Mouse (Mus musculus) ES-Bruce4 (cell line): Measurements from ENCODE around the gene Usp4. TPM values are rescaled to one million over a fixed set of nuclear protein-coding genes. Genes with fewer than 3 reads are reported as not detected.
A peak's percentile ranks its signal among the peaks of the same experiment; 100 is the strongest.

ENCODE experiments used
- H3K27ac ChIP-seq: 2 replicates; pipeline ENCODE4 v1.5.1; 2012; ENCODE audit warnings: low read length, inconsistent platforms; ENCODE audit not compliant: insufficient read depth
- H3K27me3 ChIP-seq: 2 replicates; pipeline ENCODE4 v1.6.1; 2012; ENCODE audit warnings: mild to moderate bottlenecking, low read length, inconsistent platforms; ENCODE audit not compliant: control insufficient read depth, poor library complexity, insufficient read depth, severe bottlenecking
- H3K36me3 ChIP-seq: 2 replicates; pipeline ENCODE4 v1.6.1; 2012; ENCODE audit warnings: inconsistent platforms, mild to moderate bottlenecking, low read length, moderate library complexity; ENCODE audit not compliant: control insufficient read depth, poor library complexity, insufficient read depth, severe bottlenecking
- H3K4me1 ChIP-seq: one replicate; pipeline ENCODE4 v1.8.1; 2011; ENCODE audit warnings: low read length; ENCODE audit not compliant: control insufficient read depth, insufficient read depth
- H3K4me3 ChIP-seq: 2 replicates; pipeline ENCODE4 v1.5.1; 2011; ENCODE audit warnings: low read depth, mild to moderate bottlenecking, low read length
- H3K9ac ChIP-seq: 2 replicates; pipeline ENCODE4 v1.6.1; 2012; ENCODE audit warnings: low read depth, mild to moderate bottlenecking, inconsistent platforms; ENCODE audit not compliant: poor library complexity, severe bottlenecking
- H3K9me3 ChIP-seq: replicated peaks from 2 replicates; pipeline ENCODE4 v1.6.1; 2012; ENCODE audit warnings: mild to moderate bottlenecking, low read length, inconsistent platforms; ENCODE audit not compliant: control insufficient read depth, poor library complexity, insufficient read depth, severe bottlenecking
- CTCF ChIP-seq: IDR thresholded peaks from one replicate; pipeline ENCODE4 v1.8.1; 2011; ENCODE audit warnings: low read depth, low read length
- EP300 ChIP-seq: IDR thresholded peaks from 2 replicates; pipeline ENCODE4 v1.6.1; 2011; ENCODE audit warnings: low read depth, low read length; ENCODE audit not compliant: insufficient read depth
- POLR2A ChIP-seq: IDR thresholded peaks from one replicate; pipeline ENCODE4 v1.8.1; 2011; ENCODE audit warnings: low read length; ENCODE audit not compliant: insufficient read depth
- polyA plus RNA-seq: library from polyadenylated mRNA; stranded (reverse); fragments of >200 nt; gene quantifications from 2 replicates; pipeline ENCODE4 v1.2.4, GENCODE M21; 2011; ENCODE audit warnings: low read depth; ENCODE audit not compliant: missing spikeins, insufficient read depth, insufficient read length

Usp4 gene
- polyA plus RNA-seq, 1 experiment: 69.9 TPM

- no peak for TF ChIP-seq POLR2A
- TF ChIP-seq EP300: no peak
- TF ChIP-seq CTCF: no peak
- H3K9ac ChIP-seq: no peak overlapping the region
- no peaks in the 10 kb centered on the region for H3K9me3 ChIP-seq
- H3K4me3 ChIP-seq: no peak overlapping the region
- H3K36me3 ChIP-seq: no peaks in the 10 kb centered on the region
- H3K27me3 ChIP-seq: no peaks in the 10 kb centered on the region
- H3K27ac ChIP-seq: no peak overlapping the region
- no peaks in the 10 kb centered on the region for H3K4me1 ChIP-seq
Observed at GRCm38 (mm10) chr9:108404451-108404850, 56.8 kb downstream of the Usp4 start.

- H3K4me1 ChIP-seq: no peaks in the 10 kb centered on the region
- no peak overlapping the region for H3K9ac ChIP-seq
- H3K27me3 ChIP-seq: no peaks in the 10 kb centered on the region
- no peak overlapping the region for H3K27ac ChIP-seq
- no peak overlapping the region for H3K4me3 ChIP-seq
- TF ChIP-seq CTCF (no peak), EP300 (no peak), POLR2A (no peak)
- H3K36me3 ChIP-seq: no peaks in the 10 kb centered on the region
- no peaks in the 10 kb centered on the region for H3K9me3 ChIP-seq
Observed at GRCm38 (mm10) chr9:108409535-108409934, 61.9 kb downstream of the Usp4 start.

- H3K9ac ChIP-seq: no peak overlapping the region
- H3K4me1 ChIP-seq: no peaks in the 10 kb centered on the region
- H3K4me3 ChIP-seq: no peak overlapping the region
- H3K36me3 ChIP-seq: no peaks in the 10 kb centered on the region
- no peak overlapping the region for H3K27ac ChIP-seq
- no peak for TF ChIP-seq POLR2A
- no peak for TF ChIP-seq EP300
- no peak for TF ChIP-seq CTCF
- no peaks in the 10 kb centered on the region for H3K9me3 ChIP-seq
- H3K27me3 ChIP-seq: no peaks in the 10 kb centered on the region
Observed at GRCm38 (mm10) chr9:108411381-108411942, 63.8 kb downstream of the Usp4 start.

GRCm38 (mm10) chr9:108412221-108412620, 64.6 kb downstream of the Usp4 start:
- Histone ChIP-seq H3K27ac (no peak overlapping the region), H3K9ac (no peak overlapping the region), H3K36me3 (no peaks in the 10 kb centered on the region), H3K4me1 (no peaks in the 10 kb centered on the region), H3K9me3 (no peaks in the 10 kb centered on the region), H3K4me3 (no peak overlapping the region), H3K27me3 (no peaks in the 10 kb centered on the region)
- TF ChIP-seq POLR2A: no peak
- no peak for TF ChIP-seq EP300
- no peak for TF ChIP-seq CTCF

GRCm38 (mm10) chr9:108428384-108428783, 80.7 kb downstream of the Usp4 start, which contains the start of gene Ccdc36:
Gene Ccdc36 (minus strand): TSS chr9:108428484.
- Histone ChIP-seq H3K4me1 (no peaks in the 10 kb centered on the region), H3K9me3 (no peaks in the 10 kb centered on the region), H3K27ac (no peak within 1 kb of the TSS), H3K27me3 (peaks cover 3% of the 10 kb centered on the region), H3K4me3 (no peak within 1 kb of the TSS), H3K36me3 (no peaks in the 10 kb centered on the region), H3K9ac (no peak within 1 kb of the TSS)
- no peak for TF ChIP-seq POLR2A

- Histone ChIP-seq H3K9me3 (no peaks in the 10 kb centered on the region), H3K27ac (no peak overlapping the region), H3K36me3 (no peaks in the 10 kb centered on the region), H3K27me3 (peaks cover 3% of the 10 kb centered on the region), H3K9ac (no peak overlapping the region), H3K4me1 (no peaks in the 10 kb centered on the region), H3K4me3 (0 out of 2 replicates have a peak overlapping the region, but pooled peaks have one; percentile 24)
- TF ChIP-seq CTCF: no peak
- TF ChIP-seq EP300: no peak
- TF ChIP-seq POLR2A: no peak
Observed at GRCm38 (mm10) chr9:108431431-108432067, 83.9 kb downstream of the Usp4 start.
